Mouse (Mus musculus): ENCODE measurements around the gene Fgf22. TPM values are rescaled to one million over a fixed set of nuclear protein-coding genes. Genes with fewer than 3 reads are reported as not detected.

Gene Fgf22
- total and polyA plus RNA-seq, 2 experiments from 2014 or later = 1.0 to 1.7 TPM

GRCm38 (mm10) chr10:79740863-79741262 lies 14.0 kb upstream of the Fgf22 start:
- DNase-seq (no peak), ATAC-seq (peak; percentile 19; the same call in 1 of the 2 replicates)
- peak; percentile 32; the same call in 1 of the 2 replicates for TF ChIP-seq CTCF (IDR thresholded peaks at IDR 0.05; ENCODE audit: low read depth)
- Histone ChIP-seq H3K9ac (no peak overlapping the region), H3K4me1 (ENCODE audit: insufficient read depth) (0 out of 2 replicates have a peak, but pooled peaks cover 5% of the 10 kb centered on the region), H3K27ac (ENCODE audit: low read depth, low read length) (no peak overlapping the region), H3K4me3 (ENCODE audit: low read depth, low read length) (no peak overlapping the region), H3K36me3 (ENCODE audit: insufficient read depth) (peaks cover 75% of the 10 kb centered on the region), H3K9me3 (ENCODE audit: low read length) (peaks cover 13% of the 10 kb centered on the region; the same call in 1 of the 2 replicates), H3K4me2 (ENCODE audit: low read depth) (no peak overlapping the region), H3K27me3 (ENCODE audit: insufficient read depth, low read length) (no peaks in the 10 kb centered on the region)
- 59% methylated on average over 11 of the region's 11 CpGs for WGBS

- H3K9ac ChIP-seq = no peak overlapping the region
- H3K4me3 ChIP-seq (ENCODE audit: low read depth, low read length) = no peak overlapping the region
- DNase-seq = no peak
- no peaks in the 10 kb centered on the region for H3K27me3 ChIP-seq (ENCODE audit: insufficient read depth, low read length)
- H3K9me3 ChIP-seq (ENCODE audit: low read length) = peaks cover 13% of the 10 kb centered on the region; the same call in 1 of the 2 replicates
- H3K27ac ChIP-seq (ENCODE audit: low read depth, low read length) = no peak overlapping the region
- TF ChIP-seq CTCF (IDR thresholded peaks at IDR 0.05; ENCODE audit: low read depth) = no peak
- peaks cover 8% of the 10 kb centered on the region; the same call in 1 of the 2 replicates for H3K4me1 ChIP-seq (ENCODE audit: insufficient read depth)
- no peak overlapping the region for H3K4me2 ChIP-seq (ENCODE audit: low read depth)
- 91% methylated on average over 11 of the region's 11 CpGs for WGBS
- peaks cover 52% of the 10 kb centered on the region for H3K36me3 ChIP-seq (ENCODE audit: insufficient read depth)
- ATAC-seq = no peak
Measured at GRCm38 (mm10) chr10:79743161-79743560, 11.7 kb upstream of the Fgf22 start.

GRCm38 (mm10) chr10:79743650-79744365 lies 11.1 kb upstream of the Fgf22 start:
- Histone ChIP-seq H3K36me3 (ENCODE audit: insufficient read depth) (peaks cover 45% of the 10 kb centered on the region), H3K27me3 (ENCODE audit: insufficient read depth, low read length) (no peaks in the 10 kb centered on the region), H3K27ac (ENCODE audit: low read depth, low read length) (no peak overlapping the region), H3K4me3 (ENCODE audit: low read depth, low read length) (no peak overlapping the region), H3K9ac (no peak overlapping the region), H3K9me3 (ENCODE audit: low read length) (peaks cover 9% of the 10 kb centered on the region; the same call in 1 of the 2 replicates), H3K4me2 (ENCODE audit: low read depth) (no peak overlapping the region), H3K4me1 (ENCODE audit: insufficient read depth) (peaks cover 8% of the 10 kb centered on the region; the same call in 1 of the 2 replicates)
- 94% methylated on average over 15 of the region's 15 CpGs for WGBS
- TF ChIP-seq CTCF (IDR thresholded peaks at IDR 0.05; ENCODE audit: low read depth) = no peak
- ATAC-seq (no peak), DNase-seq (no peak)

GRCm38 (mm10) chr10:79745411-79745810 lies 9.5 kb upstream of the Fgf22 start:
- DNase-seq (no peak), ATAC-seq (no peak)
- Histone ChIP-seq H3K4me1 (ENCODE audit: insufficient read depth) (peaks cover 8% of the 10 kb centered on the region; the same call in 1 of the 2 replicates), H3K36me3 (ENCODE audit: insufficient read depth) (peaks cover 29% of the 10 kb centered on the region), H3K27me3 (ENCODE audit: insufficient read depth, low read length) (no peaks in the 10 kb centered on the region), H3K9ac (no peak overlapping the region), H3K4me2 (ENCODE audit: low read depth) (peak overlapping the region; percentile 54), H3K9me3 (ENCODE audit: low read length) (no peaks in the 10 kb centered on the region), H3K4me3 (ENCODE audit: low read depth, low read length) (0 out of 2 replicates have a peak overlapping the region, but pooled peaks have one; percentile 49), H3K27ac (ENCODE audit: low read depth, low read length) (no peak overlapping the region)
- 91% methylated on average over 3 of the region's 3 CpGs for WGBS
- no peak for TF ChIP-seq CTCF (IDR thresholded peaks at IDR 0.05; ENCODE audit: low read depth)

- peak within 1 kb of the TSS; percentile 49 for H3K4me3 ChIP-seq (ENCODE audit: low read depth, low read length)
- DNase-seq = peak; percentile 97
- no peaks in the 10 kb centered on the region for H3K9me3 ChIP-seq (ENCODE audit: low read length)
- H3K36me3 ChIP-seq (ENCODE audit: insufficient read depth) = peaks cover 22% of the 10 kb centered on the region
- H3K27ac ChIP-seq (ENCODE audit: low read depth, low read length) = no peak within 1 kb of the TSS
- 3% methylated on average over 38 of the region's 38 CpGs for WGBS
- peak; percentile 99 for ATAC-seq
- TF ChIP-seq CTCF (IDR thresholded peaks at IDR 0.05; ENCODE audit: low read depth) = peak; percentile 70
- no peaks in the 10 kb centered on the region for H3K27me3 ChIP-seq (ENCODE audit: insufficient read depth, low read length)
- peak within 1 kb of the TSS; percentile 26; the same call in 1 of the 2 replicates for H3K9ac ChIP-seq
- H3K4me1 ChIP-seq (ENCODE audit: insufficient read depth) = peaks cover 8% of the 10 kb centered on the region; the same call in 1 of the 2 replicates
- peak within 1 kb of the TSS; percentile 54 for H3K4me2 ChIP-seq (ENCODE audit: low read depth)
Measured at GRCm38 (mm10) chr10:79745898-79746773, 8.7 kb upstream of the Fgf22 start, which contains the start of gene Polrmt. Gene Polrmt (minus strand): TSS chr10:79746581.

- Histone ChIP-seq H3K9me3 (ENCODE audit: low read length) (no peaks in the 10 kb centered on the region), H3K4me2 (ENCODE audit: low read depth) (peak overlapping the region; percentile 47), H3K4me3 (ENCODE audit: low read depth, low read length) (peak overlapping the region; percentile 49; the same call in 1 of the 2 replicates), H3K27me3 (ENCODE audit: insufficient read depth, low read length) (no peaks in the 10 kb centered on the region), H3K4me1 (ENCODE audit: insufficient read depth) (peaks cover 8% of the 10 kb centered on the region; the same call in 1 of the 2 replicates), H3K9ac (no peak overlapping the region; the same call in 1 of the 2 replicates), H3K27ac (ENCODE audit: low read depth, low read length) (no peak overlapping the region), H3K36me3 (ENCODE audit: insufficient read depth) (peaks cover 16% of the 10 kb centered on the region)
- peak; percentile 32 for ATAC-seq
- 18% methylated on average over 6 of the region's 6 CpGs for WGBS
- DNase-seq = no peak
- TF ChIP-seq CTCF (IDR thresholded peaks at IDR 0.05; ENCODE audit: low read depth) = no peak
Measured at GRCm38 (mm10) chr10:79746774-79747151, 8.1 kb upstream of the Fgf22 start.
